Mouse (Mus musculus): Measurements from ENCODE around the gene Clic1.

DNA sequence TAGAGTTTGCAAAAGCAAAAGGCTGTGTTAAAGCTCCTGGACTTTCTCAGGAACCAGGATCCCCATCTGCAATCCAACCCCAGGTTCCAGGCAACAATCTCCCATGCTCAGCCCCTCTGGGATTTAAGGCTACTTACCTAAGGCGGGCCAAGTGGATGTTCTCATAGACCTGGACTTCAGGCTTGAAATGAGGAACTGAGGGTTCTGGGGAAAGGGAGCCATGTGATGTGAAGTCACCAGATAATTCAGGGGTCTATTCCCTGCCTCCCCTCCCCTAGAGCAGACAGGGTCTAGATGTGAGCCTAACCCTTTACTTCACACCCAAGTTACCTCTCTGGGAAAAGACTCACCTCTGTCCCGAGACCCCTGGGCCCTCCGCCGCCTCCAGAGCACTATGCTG lies 30.9 kb downstream of the Clic1 start:
- no peak for TF ChIP-seq CTCF (IDR thresholded peaks at IDR 0.05; ENCODE audit: low read depth)
- TF ChIP-seq EP300 (IDR thresholded peaks at IDR 0.05; ENCODE audit: low read depth), result no peak

Measured in liver, postnatal 0 days (tissue).